Mouse (Mus musculus): ENCODE measurements at regions not wholly inside any gene's neighbourhood (a gene's known extent, or its start where the extent isn't known, plus 50 kb on each side); places are given as distances from the start of the nearest gene placed in this dataset.

GRCm38 (mm10) chr2:173930606-173931177 is 145.4 kb upstream of the Stx16 start:
- DNase-seq (ENCODE audit: extremely low read depth, low read depth, low spot score) = no peak

GRCm38 (mm10) chr2:173935706-173936105 is 140.4 kb upstream of the Stx16 start:
- no peak for DNase-seq (ENCODE audit: extremely low read depth, low read depth, low spot score)

- DNase-seq (ENCODE audit: extremely low read depth, low read depth, low spot score) = no peak
Observed at GRCm38 (mm10) chr2:173937531-173938439, 138.3 kb upstream of the Stx16 start.

GRCm38 (mm10) chr2:173938440-173938787 is 137.7 kb upstream of the Stx16 start:
- no peak for DNase-seq (ENCODE audit: extremely low read depth, low read depth, low spot score)

GRCm38 (mm10) chr2:173945441-173945840 is 130.7 kb upstream of the Stx16 start:
- no peak for DNase-seq (ENCODE audit: extremely low read depth, low read depth, low spot score)

GRCm38 (mm10) chr2:173948586-173948985 is 127.5 kb upstream of the Stx16 start:
- DNase-seq (ENCODE audit: extremely low read depth, low read depth, low spot score) = no peak

- DNase-seq (ENCODE audit: extremely low read depth, low read depth, low spot score) = no peak
Observed at GRCm38 (mm10) chr2:173950164-173950891, 125.8 kb upstream of the Stx16 start.

- no peak for DNase-seq (ENCODE audit: extremely low read depth, low read depth, low spot score)
Observed at GRCm38 (mm10) chr2:173966111-173966510, 110.0 kb upstream of the Stx16 start.

GRCm38 (mm10) chr2:173970789-173971188 is 105.3 kb upstream of the Stx16 start:
- DNase-seq (ENCODE audit: extremely low read depth, low read depth, low spot score) = peak; percentile 39

- no peak for DNase-seq (ENCODE audit: extremely low read depth, low read depth, low spot score)
Observed at GRCm38 (mm10) chr2:173976314-173977053, 99.6 kb upstream of the Stx16 start.

- DNase-seq (ENCODE audit: extremely low read depth, low read depth, low spot score) = no peak
Observed at GRCm38 (mm10) chr2:173977236-173978053, 98.7 kb upstream of the Stx16 start.

- DNase-seq (ENCODE audit: extremely low read depth, low read depth, low spot score) = no peak
Observed at GRCm38 (mm10) chr2:173978138-173978765, 97.9 kb upstream of the Stx16 start.

- no peak for DNase-seq (ENCODE audit: extremely low read depth, low read depth, low spot score)
Observed at GRCm38 (mm10) chr2:173981036-173981435, 95.1 kb upstream of the Stx16 start.

- DNase-seq (ENCODE audit: extremely low read depth, low read depth, low spot score) = no peak
Observed at GRCm38 (mm10) chr2:173987516-173987915, 88.6 kb upstream of the Stx16 start.

GRCm38 (mm10) chr2:173987921-173988320 is 88.2 kb upstream of the Stx16 start:
- DNase-seq (ENCODE audit: extremely low read depth, low read depth, low spot score) = no peak

GRCm38 (mm10) chr2:173988641-173989336 is 87.3 kb upstream of the Stx16 start:
- DNase-seq (ENCODE audit: extremely low read depth, low read depth, low spot score) = no peak

GRCm38 (mm10) chr2:173990664-173991063 is 85.4 kb upstream of the Stx16 start:
- no peak for DNase-seq (ENCODE audit: extremely low read depth, low read depth, low spot score)

GRCm38 (mm10) chr2:173991447-173991846 is 84.7 kb upstream of the Stx16 start:
- DNase-seq (ENCODE audit: extremely low read depth, low read depth, low spot score) = no peak

- DNase-seq (ENCODE audit: extremely low read depth, low read depth, low spot score) = no peak
Observed at GRCm38 (mm10) chr2:173992041-173992440, 84.1 kb upstream of the Stx16 start.

All from fat pad, adult 2 months (tissue).